Mouse (Mus musculus) heart, postnatal 4 days (tissue): Measurements from ENCODE around the gene Tmem221. TPM values are rescaled to one million over a fixed set of nuclear protein-coding genes. Genes with fewer than 3 reads are reported as not detected.

Experiments used
- DNase-seq: peaks from one replicate; pipeline ENCODE4 v3.0.0; 2021
- total RNA-seq, 2 experiments: library from RNA; stranded (reverse); gene quantifications; 2 replicates each; pipeline ENCODE4 v1.2.3; 2021

Tmem221 gene
- not detected for total RNA-seq

- no peak for DNase-seq
Observed at GRCm38 (mm10) chr8:71558071-71558957, at the start of gene Tmem221. TSS of gene Tmem221 (minus strand) at chr8:71558871.

GRCm38 (mm10) chr8:71604021-71604420 lies 45.4 kb upstream of the Tmem221 start:
- DNase-seq = no peak

- DNase-seq = peak; percentile 73
Observed at GRCm38 (mm10) chr8:71602666-71603334, 44.1 kb upstream of the Tmem221 start.

GRCm38 (mm10) chr8:71601939-71602665 lies 43.4 kb upstream of the Tmem221 start:
- no peak for DNase-seq

- DNase-seq = no peak
Observed at GRCm38 (mm10) chr8:71598841-71599240, 40.2 kb upstream of the Tmem221 start.

- DNase-seq = no peak
Observed at GRCm38 (mm10) chr8:71598375-71598774, 39.7 kb upstream of the Tmem221 start.

- DNase-seq = no peak
Observed at GRCm38 (mm10) chr8:71597451-71597850, 38.8 kb upstream of the Tmem221 start, which contains the start of gene Fam129c. TSS of gene Fam129c (plus strand) at chr8:71597648.

- DNase-seq = no peak
Observed at GRCm38 (mm10) chr8:71596798-71597197, 38.1 kb upstream of the Tmem221 start.

GRCm38 (mm10) chr8:71596384-71596783 lies 37.7 kb upstream of the Tmem221 start:
- DNase-seq = no peak

GRCm38 (mm10) chr8:71595862-71596261 lies 37.2 kb upstream of the Tmem221 start:
- DNase-seq = peak; percentile 95

- DNase-seq = no peak
Observed at GRCm38 (mm10) chr8:71594324-71594722, 35.7 kb upstream of the Tmem221 start.

- no peak for DNase-seq
Observed at GRCm38 (mm10) chr8:71593556-71594323, 35.1 kb upstream of the Tmem221 start.

- peak; percentile 77 for DNase-seq
Observed at GRCm38 (mm10) chr8:71592374-71593170, 33.9 kb upstream of the Tmem221 start.

- peak; percentile 95 for DNase-seq
Observed at GRCm38 (mm10) chr8:71591471-71592373, 33.1 kb upstream of the Tmem221 start, which contains the start of gene Pgls. TSS of gene Pgls (plus strand) at chr8:71592176.

GRCm38 (mm10) chr8:71591017-71591416 lies 32.3 kb upstream of the Tmem221 start:
- no peak for DNase-seq

- DNase-seq = no peak
Observed at GRCm38 (mm10) chr8:71588762-71589161, 30.1 kb upstream of the Tmem221 start.

- peak; percentile 67 for DNase-seq
Observed at GRCm38 (mm10) chr8:71586891-71587290, 28.2 kb upstream of the Tmem221 start.

- no peak for DNase-seq
Observed at GRCm38 (mm10) chr8:71580201-71580600, 21.5 kb upstream of the Tmem221 start.

GRCm38 (mm10) chr8:71579476-71579875 lies 20.8 kb upstream of the Tmem221 start:
- DNase-seq = peak; percentile 62

- DNase-seq = no peak
Observed at GRCm38 (mm10) chr8:71579009-71579408, 20.3 kb upstream of the Tmem221 start.
